ENCODE assay signal across 8 mouse cellular contexts in genomic region chr19:56400200-56400599, GRCm38 (mm10). TPM values are rescaled to one million over a fixed set of nuclear protein-coding genes. Genes with fewer than 3 reads are reported as not detected.
DNase-seq lines count a peak whose midpoint lies in the region.

No protein-coding gene starts in this region.

- 0 out of 2 replicates have a peak, but pooled peaks cover 7% of the 10 kb centered on the region for H3K36me3 ChIP-seq in midbrain, embryonic 10.5 days

- H3K27me3 ChIP-seq in midbrain, embryonic 10.5 days (ENCODE audit: low read depth, poor library complexity, severe bottlenecking): peaks cover 34% of the 10 kb centered on the region

- intact Hi-C loops in left cerebral cortex, postnatal 4 days (cut with DNase I): no loop called here
- intact Hi-C loops in left cerebral cortex, postnatal 25 days (cut with DNase I): no loop called here
- intact Hi-C loops in heart, postnatal 25 days (cut with DNase I): no loop called here

- peaks cover 20% of the 10 kb centered on the region for H3K4me1 ChIP-seq in midbrain, embryonic 10.5 days

- H3K27ac ChIP-seq in midbrain, embryonic 10.5 days (replicated peaks): no peak overlapping the region

- WGBS in midbrain, embryonic 10.5 days: 51% methylated on average over 14 of the region's 14 CpGs

- H3K4me3 ChIP-seq in midbrain, embryonic 10.5 days: no peak overlapping the region

- DNase-seq in left cerebral cortex, postnatal 4 days: peak; percentile 42
- no peak for DNase-seq in left cerebral cortex, postnatal 25 days (ENCODE audit: low spot score in 2 of 2)
- DNase-seq in c-Kit-positive CD71-positive TER-119-negative erythroid progenitor cells, embryonic 14.5 days (ENCODE audit: low read depth): peak; percentile 65
- DNase-seq in heart, postnatal 25 days (ENCODE audit: low spot score): peak; percentile 65
- DNase-seq in lung, adult 18-20 months: peak; percentile 91 to 93
- peak; percentile 77 for DNase-seq in spleen, adult 12 weeks (ENCODE audit: low spot score)
- no peak for DNase-seq in midbrain, embryonic 10.5 days (ENCODE audit: low spot score)
- DNase-seq in adipocyte (ENCODE audit: low spot score): no peak

- H3K9me3 ChIP-seq in midbrain, embryonic 10.5 days (replicated peaks): no peaks in the 10 kb centered on the region

RNA-seq across cellular contexts. Expression of gene Casp7, which starts 3.3 kb away (rescaled TPM):
- 10 to 100 TPM; 14.0 to 15.4 TPM for total RNA-seq in left cerebral cortex, postnatal 4 days (2021)
- 1 to 10 TPM; 3.5 to 3.8 TPM for total RNA-seq in left cerebral cortex, postnatal 25 days (2021)
- 10 to 100 TPM; 12.6 to 15.6 TPM for total RNA-seq in heart, postnatal 25 days (2021)
- polyA plus RNA-seq in midbrain, embryonic 10.5 days (2016; fragmentation: Nextera tagmentation; extraction: Ambion mirVana): 14.7 and 17.1 TPM in 2 replicates

RNA-seq across cellular contexts. Expression of gene Nrap, which starts 10.4 kb away (rescaled TPM):
- under 1 TPM; 0.44 to 0.54 TPM for total RNA-seq in left cerebral cortex, postnatal 4 days (2021)
- total RNA-seq in left cerebral cortex, postnatal 25 days (2021): under 1 TPM; 0.64 to 0.69 TPM
- 100 to 1,000 TPM; 314 to 343 TPM for total RNA-seq in heart, postnatal 25 days (2021)
- polyA plus RNA-seq in midbrain, embryonic 10.5 days (2016; fragmentation: Nextera tagmentation; extraction: Ambion mirVana): 0.06 and 0.24 TPM in 2 replicates

Comparison
In these comparisons a context has a peak if more than half of its experiments do, and no peak if none do; other contexts are left out.
1. DNase-seq: peak in left cerebral cortex, postnatal 4 days (single experiment), c-Kit-positive CD71-positive TER-119-negative erythroid progenitor cells, embryonic 14.5 days (single experiment), heart, postnatal 25 days (single experiment), lung, adult 18-20 months (2 of 2) and spleen, adult 12 weeks (single experiment); none in left cerebral cortex, postnatal 25 days (0 of 2), midbrain, embryonic 10.5 days (single experiment) and adipocyte (single experiment).
2. RNA of gene Nrap, which starts 10.4 kb away (total RNA-seq): 314 to 343 TPM in heart, postnatal 25 days; 0.64 to 0.69 TPM in left cerebral cortex, postnatal 25 days and 0.44 to 0.54 TPM in left cerebral cortex, postnatal 4 days; every median in the first group is over 100 times any median in the second.